Mouse (Mus musculus): ENCODE results near the gene Gm3854.

Gene Gm3854

DNA sequence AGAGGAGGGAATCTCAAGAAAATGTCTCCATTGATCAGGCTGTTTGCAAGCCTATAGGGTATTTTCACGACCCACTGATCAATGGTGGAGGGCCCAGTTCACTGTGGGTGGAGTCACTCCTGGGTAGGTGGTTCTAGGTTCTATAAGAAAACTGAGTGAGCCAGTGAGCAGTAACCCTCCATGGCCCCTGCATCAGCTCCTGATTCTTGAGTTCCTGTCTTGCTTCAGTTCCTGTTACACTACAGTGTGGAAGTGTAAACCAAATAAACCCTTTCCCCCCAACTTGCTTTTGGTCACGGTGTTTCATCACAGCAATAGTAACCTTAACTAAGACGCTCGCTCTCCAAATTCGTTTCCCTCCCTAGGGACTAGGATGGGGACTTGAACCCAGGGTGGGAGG is 45.4 kb downstream of the Gm3854 start:
- DNase-seq: no peak

GRCm38 (mm10) chr7:6389449-6389848 is 45.9 kb downstream of the Gm3854 start:
- DNase-seq: no peak

DNA sequence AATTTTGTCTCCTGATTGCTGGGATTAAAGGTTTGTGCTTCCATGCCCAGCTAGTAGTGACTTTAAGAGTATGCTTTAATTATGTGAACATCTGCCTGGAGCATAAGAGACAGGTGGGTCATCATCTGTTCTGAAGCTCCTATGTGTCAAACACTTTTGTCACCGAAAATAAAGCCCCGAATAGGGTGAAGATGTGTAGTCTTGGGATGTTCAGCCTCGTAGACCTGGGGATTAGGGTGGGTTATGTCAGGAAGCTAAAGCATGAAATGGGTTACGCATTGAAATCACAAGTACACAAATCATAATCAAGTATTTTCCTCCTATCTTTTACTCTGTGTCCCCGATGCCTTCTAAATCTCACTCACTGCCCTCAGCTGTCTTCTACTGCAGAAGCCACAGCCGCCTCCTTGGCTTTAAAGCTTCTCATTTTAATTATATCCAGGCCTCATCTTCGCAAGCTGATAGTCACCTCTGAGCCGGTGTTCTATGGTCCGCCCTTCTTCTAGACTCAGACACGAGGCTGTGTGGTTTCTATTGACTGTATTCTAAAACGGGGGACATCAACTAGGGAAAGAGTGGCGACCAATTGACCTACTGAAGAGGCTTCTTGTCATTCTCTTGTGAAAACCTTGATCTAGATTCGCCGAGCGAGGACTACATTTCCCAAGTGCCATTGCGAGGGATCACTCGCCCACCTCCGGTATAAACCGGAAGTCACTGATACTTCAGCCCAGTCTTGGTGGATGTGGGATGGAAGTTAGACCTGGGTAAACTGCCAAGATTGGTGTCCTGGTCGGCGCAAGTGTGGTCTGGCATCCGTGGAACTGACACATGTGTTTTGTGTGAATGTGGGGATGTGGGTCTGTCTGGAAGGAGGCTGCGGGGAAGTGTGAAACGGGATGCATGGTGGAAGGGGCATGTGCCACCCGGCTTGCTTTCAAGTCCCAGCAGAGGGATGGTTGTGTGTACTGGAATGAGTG is 54.7 kb downstream of the Gm3854 start, which contains the start of gene Smim17:
TSS of gene Smim17 (plus strand) at position 720 of the 980 bp plus-strand sequence.
- peak; percentile 65 for DNase-seq

All from thymus, postnatal 14 days (tissue).